Mouse (Mus musculus): Measurements from ENCODE around the gene Snrnp200. TPM values are rescaled to one million over a fixed set of nuclear protein-coding genes. Genes with fewer than 3 reads are reported as not detected.

Snrnp200 gene
- total RNA-seq, 2 experiments from 2014 or later, result 33.0 to 34.6 TPM

Other genes with a start within 250 kb of the Snrnp200 start
- 1 to 10 TPM; 6.6 to 7.4 TPM for gene Ap4e1, start 199.7 kb upstream of the Snrnp200 start, total RNA-seq (2021)
- 10 to 100 TPM; 13.2 to 16.4 TPM for gene Blvra, start 137.7 kb upstream of the Snrnp200 start, total RNA-seq (2021)
- gene Ncaph, start 74.4 kb upstream of the Snrnp200 start, total RNA-seq (2021), result 1 to 10 TPM; 4.5 to 6.6 TPM
- gene Itpripl1, start 64.9 kb upstream of the Snrnp200 start, total RNA-seq (2021), result 1 to 10 TPM; 5.0 to 9.4 TPM
- gene 1810024B03Rik, start 106 bp upstream of the Snrnp200 start, total RNA-seq (2021), result under 1 TPM; 0.66 to 0.72 TPM
- gene Ciao1, start 39.4 kb downstream of the Snrnp200 start, total RNA-seq (2021), result 10 to 100 TPM; 44.5 to 47.9 TPM
- 10 to 100 TPM; 24.0 to 28.9 TPM for gene Tmem127, start 39.5 kb downstream of the Snrnp200 start, total RNA-seq (2021)
- gene Stard7, start 61.8 kb downstream of the Snrnp200 start, total RNA-seq (2021), result 10 to 100 TPM; 86.8 to 98.4 TPM
- gene Dusp2, start 127.8 kb downstream of the Snrnp200 start, total RNA-seq (2021), result 1 to 10 TPM; 1.6 TPM
- not detected for gene Astl, start 130.3 kb downstream of the Snrnp200 start, total RNA-seq (2021)
- gene Adra2b, start 154.8 kb downstream of the Snrnp200 start, total RNA-seq (2021), result 1 to 10 TPM; 1.2 to 2.4 TPM
- not detected for gene Gpat2, start 216.8 kb downstream of the Snrnp200 start, total RNA-seq (2021)
- gene Fahd2a, start 236.2 kb downstream of the Snrnp200 start, total RNA-seq (2021), result 10 to 100 TPM; 14.5 to 17.5 TPM

Measured in gastrocnemius, postnatal 14 days (tissue).